ENCODE assay signal across 10 mouse cellular contexts in the genomic region with DNA sequence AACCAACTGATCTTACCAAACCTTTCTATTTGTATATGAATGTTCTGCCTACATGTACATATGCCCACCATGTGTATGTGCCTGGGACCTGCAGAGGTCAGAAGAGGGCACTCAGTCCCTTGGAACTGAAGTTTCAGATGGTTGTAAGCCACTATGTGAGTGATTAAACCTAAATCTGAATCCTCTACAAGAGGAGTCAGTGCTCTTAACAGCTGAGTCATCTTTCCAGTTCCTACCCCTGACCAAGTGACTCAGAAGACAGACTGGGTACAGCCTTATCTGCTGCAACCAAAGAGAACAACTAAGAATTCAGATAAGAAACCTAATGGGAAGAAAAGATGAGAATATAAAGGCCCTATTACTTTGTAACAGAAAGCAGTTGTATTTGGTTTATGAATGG.
"Had no signal": no experiment of that assay in that cellular context is flagged by ENCODE, and none has a peak within 500 bp of the region (broad histone marks: within the 10 kb centered on the region; RNA-seq: fewer than 3 reads in every experiment).

No protein-coding gene starts in this region.

- ATAC-seq: midbrain, embryonic 13.5 days; midbrain, embryonic 15.5 days had no signal

- DNase-seq: lung, adult 18-20 months; lung, embryonic 14.5 days; lung, postnatal 10 days; lung, postnatal 4 days; right cerebral cortex, postnatal 14 days; thymus, adult 2 months; thymus, postnatal 25 days; thymus, postnatal 4 days had no signal
